Mouse (Mus musculus) T-helper 17 cell (primary cell): Measurements from ENCODE around the gene Slc17a7.

Experiments
- in situ Hi-C, 2 experiments: fragments of 300-600 bp; cut with MboI, MseI; formaldehyde crosslinking; loops; 1 replicate in 1 of 2; 2 replicates in 1 of 2; pipeline ENCODE4 v1.15.1; 2025; ENCODE audit warnings: high pct_unique_total_duplicates in 2 of 2

The Slc17a7 gene

DNA sequence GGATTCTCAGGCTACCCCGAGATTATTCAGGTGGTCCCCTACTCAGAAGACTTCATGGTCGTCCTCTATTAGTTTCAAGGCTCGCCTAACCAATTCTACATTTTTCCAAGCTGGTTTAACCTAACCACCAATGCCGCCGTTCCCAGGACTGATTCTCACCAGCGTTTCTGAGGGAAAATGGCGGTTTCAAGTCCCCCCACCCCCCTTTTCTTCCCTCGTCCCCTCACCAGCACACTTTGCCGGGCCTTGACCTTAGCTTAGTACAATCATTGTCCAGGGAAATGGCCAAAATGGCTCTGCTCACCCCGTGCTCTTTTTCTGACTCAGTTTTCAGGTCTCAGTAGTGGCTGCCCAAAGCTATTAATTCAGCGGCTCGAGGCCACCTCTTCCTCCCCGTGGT, 11.6 kb downstream of the Slc17a7 start:
- in situ Hi-C loops = no loop called here

DNA sequence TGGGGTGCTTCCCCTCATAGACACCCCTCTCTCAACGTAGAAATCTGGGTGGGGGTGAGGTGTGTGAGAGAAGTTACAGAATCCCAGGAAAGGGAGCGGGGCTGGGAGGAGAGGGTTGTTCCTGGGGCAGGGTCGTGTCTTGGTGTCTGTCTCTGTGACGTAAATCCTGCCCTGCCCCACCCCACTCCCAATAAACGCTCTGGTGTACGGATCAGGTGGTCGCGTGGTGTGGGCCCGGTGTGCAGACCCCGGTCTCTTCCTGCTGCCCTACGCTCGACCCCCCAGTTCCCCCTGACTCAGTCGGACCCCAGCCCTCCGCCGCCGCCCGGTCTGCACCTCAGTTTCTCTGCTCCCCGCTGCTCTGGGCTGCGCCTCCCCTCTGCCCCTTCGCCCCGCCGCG, 12.2 kb downstream of the Slc17a7 start:
- in situ Hi-C loops = no loop called here

DNA sequence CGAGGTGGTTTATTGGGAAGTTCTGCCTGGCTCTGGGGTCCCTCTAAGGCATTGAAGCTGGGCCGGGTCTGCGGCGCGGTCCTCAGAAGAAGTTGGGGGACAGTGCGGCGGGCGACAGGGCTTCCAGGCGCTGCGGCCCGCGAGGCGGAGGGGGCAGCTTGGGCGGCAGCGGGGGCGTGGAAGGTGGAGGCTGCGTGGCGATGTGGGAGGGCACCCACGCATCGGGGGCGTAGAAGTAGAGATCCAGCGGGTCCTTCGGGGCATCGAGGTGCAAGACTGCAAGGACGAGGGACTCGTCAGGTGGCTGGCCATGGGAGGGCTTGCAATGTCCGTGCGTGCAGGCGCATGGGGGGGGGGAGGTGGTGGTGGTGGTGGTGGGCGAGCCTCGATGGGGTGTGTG, 12.6 kb downstream of the Slc17a7 start:
- in situ Hi-C loops = no loop called here

DNA sequence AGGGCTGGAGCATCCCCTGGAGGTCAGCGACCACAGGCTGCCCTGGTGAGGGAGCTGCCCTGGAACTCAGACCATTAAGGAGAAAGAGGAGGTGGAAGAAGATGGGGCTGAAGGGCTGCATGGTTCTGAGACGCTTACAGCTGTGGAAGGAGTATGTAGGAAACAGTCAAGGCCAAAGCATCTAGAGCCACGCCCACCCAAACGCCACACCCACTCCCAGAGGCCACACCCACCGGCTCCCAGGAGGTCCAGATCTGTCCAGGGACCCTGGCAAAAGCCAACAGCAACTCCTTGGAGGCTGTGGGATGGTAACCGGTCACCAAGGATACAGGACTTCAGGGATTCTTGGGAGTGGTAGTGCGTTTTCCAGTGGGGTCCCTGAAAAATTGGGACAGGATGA, 14.8 kb downstream of the Slc17a7 start:
- in situ Hi-C loops = no loop called here

DNA sequence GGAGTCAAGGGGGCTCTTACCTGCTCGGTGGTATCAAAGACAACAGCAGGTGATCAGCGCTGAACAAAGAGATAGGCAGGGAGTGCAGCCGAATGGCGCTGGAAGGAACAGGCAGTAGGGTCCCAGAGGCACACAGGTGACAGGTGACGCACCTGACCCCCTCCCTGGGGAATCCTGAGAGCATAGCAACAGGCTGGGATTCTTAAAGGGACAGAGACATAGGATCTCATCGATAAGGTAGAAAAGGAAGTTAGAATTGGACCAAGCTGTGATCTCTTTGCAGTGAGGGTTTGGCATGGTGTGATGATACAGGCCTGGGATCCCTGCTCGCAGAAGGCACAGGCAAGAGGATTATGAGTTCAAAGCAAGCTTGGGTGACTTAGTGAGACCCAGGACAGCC, 15.7 kb downstream of the Slc17a7 start, which contains the start of gene Gfy:
TSS of gene Gfy (minus strand) at position 101 of the 400 bp plus-strand sequence.
- in situ Hi-C loops = no loop called here

DNA sequence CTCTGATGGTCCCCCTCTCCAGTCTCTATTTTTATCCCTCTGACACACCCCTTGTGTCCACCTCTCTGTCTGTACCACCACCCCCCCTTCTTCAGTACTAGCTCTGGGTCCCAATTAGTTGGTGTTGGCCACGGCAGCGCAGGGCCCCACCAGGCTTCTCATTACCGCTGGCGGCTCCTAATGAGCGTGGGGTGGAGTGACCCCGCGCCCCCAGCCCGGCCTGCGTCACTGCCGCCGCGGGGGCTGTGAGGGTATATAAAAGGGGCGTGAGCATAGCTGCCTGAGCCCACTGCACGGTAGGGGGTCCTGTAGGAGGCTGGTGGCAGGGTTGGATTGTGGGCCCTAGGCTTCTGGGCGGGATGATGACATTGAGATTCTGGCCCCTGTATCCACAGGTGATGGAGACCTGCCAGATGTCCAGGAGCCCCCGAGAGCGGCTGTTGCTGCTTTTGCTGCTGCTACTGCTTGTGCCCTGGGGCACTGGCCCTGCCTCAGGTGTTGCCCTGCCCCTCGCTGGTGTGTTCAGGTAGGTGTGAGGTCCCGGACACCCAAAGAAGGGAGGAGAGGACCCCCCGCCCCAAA, 17.2 kb downstream of the Slc17a7 start, which contains the start of gene Pth2:
TSS of gene Pth2 (plus strand) at position 100 of the 582 bp plus-strand sequence.
- in situ Hi-C loops = loop anchor here in 1 of 2 experiments (5.0 kb wide), 1 partner anchor 629 kb away; the partner anchor contains the start of gene Nr1h2

DNA sequence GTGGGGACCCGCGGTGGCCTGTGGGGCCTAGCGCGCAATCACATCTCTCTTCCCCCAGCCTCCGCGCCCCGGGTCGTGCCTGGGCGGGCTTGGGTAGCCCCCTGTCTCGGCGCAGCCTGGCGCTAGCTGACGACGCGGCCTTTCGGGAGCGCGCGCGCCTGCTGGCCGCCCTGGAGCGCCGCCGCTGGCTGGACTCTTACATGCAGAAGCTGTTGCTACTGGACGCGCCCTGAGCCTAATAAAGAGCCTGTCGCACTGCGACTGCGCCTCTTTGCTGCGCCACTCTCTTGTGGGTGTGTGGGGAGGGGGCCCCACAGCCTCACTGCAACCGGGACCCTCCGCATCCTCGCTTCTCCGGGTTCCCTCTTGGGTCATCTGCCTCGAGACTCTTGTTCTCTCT, 17.8 kb downstream of the Slc17a7 start:
- in situ Hi-C loops = loop anchor here in 1 of 2 experiments (5.0 kb wide), 1 partner anchor 629 kb away; the partner anchor contains the start of gene Nr1h2

DNA sequence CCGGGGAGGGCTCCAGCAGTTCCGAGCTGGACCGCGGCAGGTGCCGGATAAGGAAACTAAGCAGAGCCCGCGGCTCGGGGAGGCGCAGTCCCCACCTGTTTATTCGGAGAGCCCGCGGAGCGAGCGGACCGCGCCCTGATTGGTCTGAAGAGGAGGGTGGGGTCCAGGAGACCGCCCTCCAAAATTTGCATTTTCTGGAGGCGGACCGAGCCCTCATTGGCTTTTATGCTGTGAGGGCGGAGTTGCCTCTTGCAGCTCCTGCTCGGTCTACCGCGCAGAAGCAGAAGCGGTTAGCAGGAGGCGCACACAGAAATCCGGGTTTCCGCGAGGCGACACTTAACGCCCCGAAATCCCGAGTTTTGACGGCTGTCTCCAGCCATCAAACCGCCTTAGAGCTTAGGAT, 18.5 kb downstream of the Slc17a7 start:
- in situ Hi-C loops = loop anchor here in 1 of 2 experiments (5.0 kb wide), 1 partner anchor 630 kb away; the partner anchor contains the start of gene Nr1h2

DNA sequence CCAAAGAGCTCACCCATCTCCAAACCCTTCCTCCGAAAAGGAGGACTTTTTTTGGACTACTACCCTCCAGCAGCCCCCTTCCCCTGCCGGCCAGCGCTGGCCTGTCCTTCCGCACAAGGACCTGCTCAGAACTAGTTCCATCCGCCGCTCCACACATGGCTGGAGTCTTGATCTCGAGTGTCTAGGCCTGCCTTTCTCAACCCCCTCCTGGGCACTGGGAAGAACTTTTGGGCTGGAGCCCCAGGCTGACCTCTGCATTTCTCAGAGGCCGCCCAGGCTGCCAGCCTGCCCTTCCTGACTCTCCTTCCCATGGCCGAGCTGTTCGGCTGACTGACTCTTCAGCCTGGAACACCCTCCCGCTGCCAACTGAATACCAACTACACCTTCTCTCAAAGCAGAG, 18.9 kb downstream of the Slc17a7 start:
- in situ Hi-C loops = loop anchor here in 1 of 2 experiments (5.0 kb wide), 1 partner anchor 630 kb away; the partner anchor contains the start of gene Nr1h2

DNA sequence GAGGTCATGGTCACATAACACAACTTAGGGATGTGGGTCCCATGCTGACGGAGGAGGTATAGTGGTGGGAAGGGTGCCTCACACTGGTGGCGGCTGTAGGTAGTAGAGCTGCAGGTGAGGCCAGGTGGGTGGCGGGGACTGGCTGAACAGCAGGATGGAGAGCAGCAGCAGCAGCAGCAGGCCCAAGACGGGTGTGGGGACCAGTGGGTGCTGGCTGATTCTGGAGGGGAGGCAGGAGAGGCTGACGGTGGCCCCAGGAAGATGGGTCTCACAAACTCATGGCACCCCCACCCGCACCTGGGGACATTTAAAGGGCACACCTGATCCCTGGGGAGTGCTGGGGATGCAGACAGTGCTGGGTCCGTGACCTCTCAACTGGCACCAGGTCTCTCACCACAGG, 19.9 kb downstream of the Slc17a7 start:
- in situ Hi-C loops = loop anchor here in 1 of 2 experiments (5.0 kb wide), 1 partner anchor 631 kb away; the partner anchor contains the start of gene Nr1h2

DNA sequence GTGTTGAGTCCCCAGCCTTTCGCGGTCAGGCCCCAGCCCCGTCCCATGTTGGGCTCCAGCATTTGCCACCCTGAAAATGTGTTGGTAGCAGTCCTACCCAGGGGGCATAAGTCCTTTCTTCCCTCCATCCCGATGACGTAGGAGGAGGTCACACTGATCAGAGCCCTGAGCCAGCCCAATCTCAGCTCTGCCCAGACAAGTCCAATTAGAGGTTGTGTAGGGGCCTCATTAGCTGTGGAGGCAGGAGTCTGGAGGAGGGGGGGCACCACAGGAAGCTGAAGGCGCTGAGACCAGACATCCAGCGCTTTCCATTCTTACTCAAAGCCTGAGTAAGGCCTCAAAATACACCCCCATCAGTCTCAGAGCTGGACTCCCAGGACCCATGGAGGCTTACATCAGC, 22.2 kb downstream of the Slc17a7 start:
- in situ Hi-C loops = no loop called here

DNA sequence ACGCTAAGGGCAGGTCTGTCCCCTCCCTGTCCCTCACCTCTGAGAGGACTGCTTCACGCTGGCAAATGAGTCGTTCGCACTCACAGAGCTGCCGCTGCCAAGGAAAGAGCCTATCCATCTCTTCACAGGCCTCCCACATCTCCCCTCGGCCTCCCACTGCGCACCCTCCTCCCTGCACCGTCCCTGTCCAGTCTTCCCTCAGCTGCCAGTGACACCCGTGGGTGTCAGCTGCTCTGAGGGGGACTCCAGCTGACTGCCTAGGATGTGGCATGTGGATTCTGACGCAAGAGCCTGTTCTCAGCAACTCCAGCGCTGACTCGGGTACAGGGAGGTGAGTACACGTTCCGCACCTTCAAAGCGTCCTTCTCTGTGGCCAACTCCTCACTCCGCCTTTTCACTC, 25.9 kb downstream of the Slc17a7 start:
- in situ Hi-C loops = no loop called here

DNA sequence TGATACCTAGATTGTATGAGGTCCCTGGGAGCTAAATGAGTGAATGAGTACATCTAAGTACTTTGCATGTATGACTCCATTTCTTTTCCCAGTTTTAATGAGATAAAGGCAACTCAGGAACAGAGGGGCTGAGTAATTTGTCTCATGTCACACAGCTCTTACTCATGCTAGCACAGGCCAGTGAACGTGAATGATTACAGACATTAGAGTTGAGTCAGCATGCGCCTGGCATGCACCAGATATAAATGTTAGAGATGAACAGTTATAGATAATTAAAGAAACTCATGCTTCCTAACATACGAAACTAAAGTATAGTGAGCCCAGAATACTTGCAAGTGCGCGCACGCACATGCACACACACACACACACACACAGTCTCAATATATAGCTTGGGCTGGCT, 26.4 kb downstream of the Slc17a7 start:
- in situ Hi-C loops = no loop called here

DNA sequence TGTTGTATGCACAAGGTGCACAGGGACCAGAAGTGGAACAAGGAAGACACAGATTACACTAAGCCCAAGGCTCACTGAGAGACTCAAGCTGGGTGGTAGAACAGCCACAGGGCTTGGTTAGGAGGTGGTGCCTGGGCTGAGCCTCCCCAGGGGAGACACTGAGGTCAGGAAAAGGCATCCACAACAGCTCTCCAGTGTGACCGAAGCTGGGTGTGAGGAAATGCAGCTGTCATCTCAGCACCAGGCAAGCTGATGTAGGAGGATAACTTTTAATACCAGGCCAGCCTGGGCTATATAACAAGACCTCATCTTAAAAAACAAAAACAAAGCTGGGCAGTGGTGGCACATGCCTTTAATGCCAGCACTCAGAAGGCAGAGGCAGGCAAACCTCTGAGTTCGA, 27.4 kb downstream of the Slc17a7 start:
- in situ Hi-C loops = no loop called here

DNA sequence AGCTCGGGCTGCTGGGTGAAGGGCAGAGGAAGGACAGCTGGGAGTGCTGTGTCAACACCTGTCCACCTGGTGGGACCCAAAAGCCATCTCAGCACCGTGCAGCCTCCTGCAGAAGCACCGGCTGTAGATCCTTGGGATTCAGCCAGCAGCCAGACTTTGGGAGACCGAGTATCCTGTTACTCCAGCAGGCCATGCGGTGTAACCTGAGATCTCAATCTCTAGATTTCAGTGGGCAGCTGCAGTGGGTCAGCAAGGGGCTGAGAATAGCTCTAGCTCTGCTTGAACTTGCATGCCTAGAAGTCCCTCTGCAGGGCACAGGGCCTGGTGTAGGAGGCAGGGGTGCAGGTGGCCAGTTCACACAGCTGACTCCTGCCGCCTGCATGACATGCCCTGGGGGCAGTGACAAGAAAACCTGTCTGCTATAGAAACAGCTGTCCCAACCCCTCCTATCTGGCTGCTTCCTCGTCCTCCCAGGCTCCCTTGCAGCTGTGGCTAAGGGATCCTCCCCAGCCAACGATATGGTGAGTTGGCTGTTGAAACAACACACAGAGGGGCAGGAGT, 28.1 kb downstream of the Slc17a7 start:
- in situ Hi-C loops = no loop called here

DNA sequence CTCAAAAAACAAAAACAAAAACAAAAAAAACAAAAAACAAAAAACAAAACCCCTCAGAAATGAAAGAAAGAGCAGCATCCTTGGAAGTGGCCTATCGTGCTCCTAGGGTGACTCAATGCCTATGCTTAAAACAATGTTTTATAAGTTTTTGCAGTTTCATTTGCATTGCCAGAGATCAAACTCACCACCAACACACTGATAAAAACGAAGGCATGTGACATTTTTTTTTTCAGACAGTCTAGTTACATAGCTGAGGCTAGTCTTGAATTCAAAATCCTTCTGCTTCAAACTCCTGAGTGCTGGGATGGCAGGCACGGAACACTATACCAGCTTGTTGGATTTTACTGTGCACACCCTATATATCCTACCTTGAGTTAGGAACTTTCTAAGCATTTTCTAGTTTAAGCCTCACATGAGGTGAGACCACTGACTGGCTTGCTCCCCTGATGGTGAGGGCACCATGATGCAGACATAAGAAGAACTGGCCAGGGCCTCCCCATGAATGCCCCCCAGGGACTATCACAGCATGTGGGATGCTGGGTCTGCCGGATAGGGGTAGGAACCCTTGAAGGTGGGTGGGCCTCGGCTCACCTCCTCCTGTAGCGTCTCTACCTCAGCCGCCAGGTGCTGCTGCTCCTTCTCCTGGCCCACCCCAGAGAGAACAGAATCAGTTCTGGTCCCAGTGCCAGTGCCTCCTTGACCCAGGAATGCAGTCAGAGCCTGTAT, 29.0 kb downstream of the Slc17a7 start:
- in situ Hi-C loops = no loop called here

DNA sequence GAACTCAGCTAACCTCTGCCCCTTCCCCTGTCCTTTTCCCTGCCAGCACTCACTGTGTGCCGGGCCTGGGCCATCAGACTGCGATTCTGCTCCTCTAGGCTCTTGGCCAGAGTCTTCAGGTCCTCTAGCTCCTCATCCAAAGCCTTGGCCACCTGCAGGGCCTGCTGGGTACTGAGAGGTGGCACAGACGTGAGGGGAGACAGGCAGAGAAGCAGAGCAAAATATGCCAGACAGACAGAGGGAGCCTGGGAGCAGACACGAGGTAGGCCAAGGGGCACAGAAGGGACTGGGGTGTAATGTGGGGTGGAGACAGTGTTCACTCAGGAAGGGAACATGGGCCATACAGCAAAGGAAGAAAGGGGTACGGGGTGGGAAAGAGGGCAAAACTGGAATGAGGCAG, 29.7 kb downstream of the Slc17a7 start:
- in situ Hi-C loops = no loop called here

DNA sequence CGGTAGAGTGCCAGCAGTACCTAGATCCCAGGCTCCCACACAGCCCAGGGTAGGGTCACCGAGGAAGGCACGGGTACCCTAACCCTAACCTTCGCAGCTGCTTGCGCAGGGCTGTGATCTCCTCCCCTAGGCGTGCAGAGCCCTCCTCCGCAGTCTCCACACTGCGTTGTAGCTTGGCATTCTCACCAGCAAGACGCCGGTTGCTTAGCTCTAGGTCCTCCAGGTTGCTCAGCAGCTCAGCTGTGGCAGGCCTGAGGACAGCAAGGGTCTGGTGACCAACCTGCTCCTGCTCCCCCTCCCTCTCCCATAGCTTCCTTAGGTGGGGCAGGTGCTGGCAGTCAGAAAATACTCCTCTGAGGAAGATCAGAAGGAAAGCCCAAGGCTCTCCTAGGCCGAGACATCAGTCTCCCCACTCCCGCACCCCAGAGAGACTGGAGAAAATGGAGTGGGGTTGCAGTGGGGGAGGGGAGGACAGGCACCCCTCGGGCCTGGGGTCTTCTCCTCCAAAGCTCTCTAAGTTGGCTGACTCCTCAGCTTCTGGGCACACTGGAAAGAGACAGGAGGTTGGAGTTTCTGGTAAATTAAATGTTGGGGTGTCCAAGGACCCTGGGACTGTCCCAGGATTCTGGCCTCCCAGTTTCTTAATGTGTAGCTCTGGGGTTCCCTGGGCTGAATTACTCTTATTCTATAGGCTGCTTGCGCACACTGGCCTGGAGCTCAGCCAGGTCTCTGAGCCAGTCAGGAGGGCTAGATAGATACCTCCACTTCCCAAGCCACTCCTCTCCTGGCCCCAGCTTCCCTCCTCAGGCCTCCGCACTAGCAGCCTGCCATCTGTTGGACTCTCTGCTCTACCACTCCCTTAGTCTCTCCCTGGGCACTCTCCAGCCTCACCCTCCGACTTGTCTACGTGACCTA, 30.4 kb downstream of the Slc17a7 start:
- in situ Hi-C loops = no loop called here

DNA sequence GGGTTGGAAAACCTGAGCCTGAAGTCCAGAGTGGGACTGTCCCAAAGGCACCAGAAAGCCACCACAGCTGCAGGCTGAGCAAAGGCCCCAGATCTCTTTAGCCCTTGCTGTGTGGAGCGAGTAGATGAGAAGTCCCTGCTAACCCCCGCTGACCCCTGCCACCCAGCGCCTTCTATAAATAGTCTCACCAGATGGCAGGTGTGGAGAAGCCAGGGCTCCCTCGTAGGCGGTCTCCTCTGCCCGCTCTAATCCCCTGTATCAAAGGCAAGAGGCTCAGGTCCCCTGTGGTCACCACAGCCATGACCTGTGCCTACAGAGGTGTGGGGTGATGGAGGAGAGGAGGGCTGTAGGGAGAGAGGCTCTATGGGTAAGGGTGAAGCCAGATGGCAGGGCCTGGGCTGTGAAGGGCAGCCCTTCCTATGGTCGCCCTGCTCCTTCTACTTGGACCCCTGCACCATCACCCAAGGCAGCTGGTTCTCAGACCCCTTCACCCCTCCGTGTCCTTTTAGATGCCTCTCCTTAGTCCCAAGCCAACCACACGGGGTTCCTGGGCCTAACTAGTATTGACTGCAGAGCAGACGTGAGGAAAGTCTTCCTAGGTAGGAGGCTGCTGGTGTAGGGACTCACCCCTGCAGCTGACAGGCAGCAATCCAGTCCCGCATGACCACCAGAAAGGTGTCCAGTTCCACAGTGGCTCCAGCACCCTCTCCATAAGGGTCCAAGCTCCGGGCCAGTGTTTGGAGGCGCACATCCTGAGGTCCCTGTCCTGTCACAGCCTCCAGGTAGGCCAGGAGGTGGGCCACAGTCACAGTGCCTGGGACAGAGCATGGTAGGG, 31.8 kb downstream of the Slc17a7 start:
- in situ Hi-C loops = no loop called here

DNA sequence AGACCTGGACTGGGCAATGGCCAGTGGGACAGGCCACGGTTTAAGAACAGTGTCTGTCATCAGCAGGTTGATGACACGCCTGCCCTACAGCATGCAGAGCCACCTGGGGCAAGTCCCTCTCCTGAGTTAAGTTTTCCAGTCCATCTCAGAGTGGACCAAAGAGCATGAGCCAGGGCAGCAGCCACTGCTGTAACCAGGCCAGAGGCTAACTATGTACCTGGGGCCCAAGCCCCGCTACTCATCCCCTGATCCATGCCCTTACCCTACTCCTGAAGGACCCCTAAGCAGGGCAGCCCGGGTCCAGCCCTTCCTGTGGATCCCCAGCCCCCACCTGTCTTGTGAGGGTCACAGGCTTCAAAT, 32.4 kb downstream of the Slc17a7 start:
- in situ Hi-C loops = no loop called here

DNA sequence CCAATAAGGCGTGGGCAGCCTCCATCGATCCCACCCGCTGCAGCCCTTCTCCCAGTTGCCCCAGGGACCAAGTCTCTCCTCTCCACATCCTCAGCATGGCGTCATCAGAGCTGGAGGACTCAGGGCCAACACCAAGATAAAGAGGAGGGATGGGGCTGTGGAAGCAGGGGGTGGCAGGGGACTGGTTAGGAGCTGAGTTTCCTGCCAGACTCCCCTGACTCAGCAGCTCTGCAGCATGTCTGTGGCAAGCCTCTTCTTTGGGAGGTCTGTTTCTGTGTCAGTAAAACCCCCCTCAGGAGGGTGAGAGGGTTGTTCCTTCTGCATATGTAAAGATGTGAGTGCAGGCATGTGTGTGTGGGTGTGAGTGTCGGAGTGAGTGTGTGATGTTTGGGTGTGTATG, 33.2 kb downstream of the Slc17a7 start:
- in situ Hi-C loops = no loop called here
